Mouse (Mus musculus): ENCODE data around the gene Stau1. TPM values are rescaled to one million over a fixed set of nuclear protein-coding genes. Genes with fewer than 3 reads are reported as not detected.

The Stau1 gene
- 41.4 TPM for polyA plus RNA-seq (2014; fragmentation: Illumina TruSeq; extraction: RNeasy Lipid Tissue Mini Kit (QIAGEN cat#74804); ENCODE audit: low read depth, low replicate concordance)

DNA sequence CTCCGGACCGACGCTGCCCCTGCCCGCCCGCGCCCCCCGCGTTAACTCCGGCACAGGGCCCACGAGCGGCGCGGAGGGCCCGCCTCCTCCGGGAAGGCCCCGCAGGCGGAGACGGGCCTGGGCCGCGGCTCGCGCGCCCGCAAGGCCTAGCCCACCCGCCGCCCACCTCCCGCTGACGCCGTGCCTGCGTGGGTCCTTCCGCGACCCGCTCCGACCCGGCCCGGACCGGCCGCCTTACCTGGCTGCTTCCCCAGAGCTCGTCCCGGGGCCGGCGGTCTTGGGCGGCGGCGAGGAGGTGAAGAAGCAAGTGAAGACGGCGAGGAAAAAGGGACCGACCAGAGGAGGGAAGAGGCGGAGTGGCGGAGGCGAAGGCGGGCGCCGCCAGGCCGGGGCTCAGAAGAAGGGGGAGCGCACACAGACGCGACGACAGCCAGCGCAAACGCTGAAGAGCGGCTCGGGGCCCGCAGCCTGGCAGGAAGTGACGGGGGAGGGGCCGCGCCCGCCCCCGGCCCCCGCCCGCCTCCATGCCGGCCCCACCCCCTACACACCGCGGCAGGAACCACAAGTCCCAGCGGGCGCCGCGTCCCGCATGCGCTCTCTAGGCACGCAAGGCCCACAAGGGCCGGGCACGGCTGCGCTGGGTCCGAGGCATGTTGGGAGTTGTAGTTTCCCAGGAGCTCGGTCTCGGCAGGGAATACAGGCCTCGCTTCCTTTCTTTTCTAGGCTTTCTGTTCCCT lies at the start of gene Stau1:
Stau1 (minus strand) TSS at position 504 of the 737 bp plus-strand sequence.

DNA sequence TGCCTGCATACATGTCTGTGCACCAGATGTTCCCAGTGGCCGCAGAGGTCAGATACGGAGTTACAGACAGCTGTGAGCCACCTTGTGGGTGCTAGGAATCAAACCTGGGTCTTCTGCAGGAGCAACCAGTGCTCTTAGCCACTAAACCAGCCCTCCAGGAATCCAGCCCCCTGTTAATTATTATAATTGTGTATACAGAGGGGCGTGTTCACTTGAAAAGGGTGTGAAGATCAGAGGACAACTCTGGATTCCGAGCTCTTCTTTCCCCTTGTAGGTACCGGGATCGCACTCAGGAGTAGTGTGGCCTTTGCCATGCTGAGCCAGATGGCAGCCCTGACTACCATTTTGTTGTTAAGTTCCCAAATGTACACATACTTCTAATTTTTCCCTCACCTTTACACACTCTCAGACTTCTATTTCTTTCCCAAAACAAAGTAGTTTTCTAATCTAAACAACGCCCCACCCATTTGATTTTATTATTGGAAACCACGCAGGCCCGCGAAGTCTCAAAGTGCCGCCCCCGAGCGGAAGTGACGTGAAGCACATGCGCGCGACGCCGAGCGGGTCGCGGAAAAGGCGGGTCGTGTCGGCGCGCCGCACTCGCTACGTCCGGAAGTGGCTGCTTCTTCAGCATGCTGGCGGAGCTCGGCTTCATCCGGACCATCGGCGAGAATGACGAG lies 18.7 kb upstream of the Stau1 start, which contains the start of gene Ddx27:
Ddx27 (plus strand) TSS at position 492 of the 680 bp plus-strand sequence.

GRCm38 (mm10) chr2:166905711-166906522 lies 90.2 kb downstream of the Stau1 start, which contains the start of gene Cse1l:
Gene Cse1l, plus strand, starts transcription at chr2:166906040.

Other genes with a start within 250 kb of the Stau1 start
- gene Trp53rkb, start 203.8 kb downstream of the Stau1 start, polyA plus RNA-seq (2014; fragmentation: Illumina TruSeq; extraction: RNeasy Lipid Tissue Mini Kit (QIAGEN cat#74804); ENCODE audit: low read depth, low replicate concordance), result 0.97 TPM
- gene Arfgef2, start 190.7 kb downstream of the Stau1 start, polyA plus RNA-seq (2014; fragmentation: Illumina TruSeq; extraction: RNeasy Lipid Tissue Mini Kit (QIAGEN cat#74804); ENCODE audit: low read depth, low replicate concordance), result 26.9 TPM
- 54.6 TPM for gene Cse1l, start 90.3 kb downstream of the Stau1 start, polyA plus RNA-seq (2014; fragmentation: Illumina TruSeq; extraction: RNeasy Lipid Tissue Mini Kit (QIAGEN cat#74804); ENCODE audit: low read depth, low replicate concordance)
- gene Ddx27, start 18.9 kb upstream of the Stau1 start, polyA plus RNA-seq (2014; fragmentation: Illumina TruSeq; extraction: RNeasy Lipid Tissue Mini Kit (QIAGEN cat#74804); ENCODE audit: low read depth, low replicate concordance), result 14.8 TPM
- 25.5 TPM for gene Znfx1, start 66.7 kb upstream of the Stau1 start, polyA plus RNA-seq (2014; fragmentation: Illumina TruSeq; extraction: RNeasy Lipid Tissue Mini Kit (QIAGEN cat#74804); ENCODE audit: low read depth, low replicate concordance)
- 15.3 TPM for gene Kcnb1, start 193.9 kb upstream of the Stau1 start, polyA plus RNA-seq (2014; fragmentation: Illumina TruSeq; extraction: RNeasy Lipid Tissue Mini Kit (QIAGEN cat#74804); ENCODE audit: low read depth, low replicate concordance)
- gene Ptgis, start 244.3 kb upstream of the Stau1 start, polyA plus RNA-seq (2014; fragmentation: Illumina TruSeq; extraction: RNeasy Lipid Tissue Mini Kit (QIAGEN cat#74804); ENCODE audit: low read depth, low replicate concordance), result 16.4 TPM

All from heart, adult 10 weeks (tissue).